Mouse (Mus musculus): Measurements from ENCODE around the gene Zfp799. TPM values are rescaled to one million over a fixed set of nuclear protein-coding genes. Genes with fewer than 3 reads are reported as not detected.
"Not testable (repeated sequence)": the region's sequence is repeated elsewhere in the genome, so short reads cannot be mapped to it uniquely, and the experiment has no call there.

The Zfp799 gene
- 7.0 and 7.9 TPM in 2 replicates for polyA plus RNA-seq (2015; fragmentation: Nextera tagmentation; extraction: Ambion mirVana)

DNA sequence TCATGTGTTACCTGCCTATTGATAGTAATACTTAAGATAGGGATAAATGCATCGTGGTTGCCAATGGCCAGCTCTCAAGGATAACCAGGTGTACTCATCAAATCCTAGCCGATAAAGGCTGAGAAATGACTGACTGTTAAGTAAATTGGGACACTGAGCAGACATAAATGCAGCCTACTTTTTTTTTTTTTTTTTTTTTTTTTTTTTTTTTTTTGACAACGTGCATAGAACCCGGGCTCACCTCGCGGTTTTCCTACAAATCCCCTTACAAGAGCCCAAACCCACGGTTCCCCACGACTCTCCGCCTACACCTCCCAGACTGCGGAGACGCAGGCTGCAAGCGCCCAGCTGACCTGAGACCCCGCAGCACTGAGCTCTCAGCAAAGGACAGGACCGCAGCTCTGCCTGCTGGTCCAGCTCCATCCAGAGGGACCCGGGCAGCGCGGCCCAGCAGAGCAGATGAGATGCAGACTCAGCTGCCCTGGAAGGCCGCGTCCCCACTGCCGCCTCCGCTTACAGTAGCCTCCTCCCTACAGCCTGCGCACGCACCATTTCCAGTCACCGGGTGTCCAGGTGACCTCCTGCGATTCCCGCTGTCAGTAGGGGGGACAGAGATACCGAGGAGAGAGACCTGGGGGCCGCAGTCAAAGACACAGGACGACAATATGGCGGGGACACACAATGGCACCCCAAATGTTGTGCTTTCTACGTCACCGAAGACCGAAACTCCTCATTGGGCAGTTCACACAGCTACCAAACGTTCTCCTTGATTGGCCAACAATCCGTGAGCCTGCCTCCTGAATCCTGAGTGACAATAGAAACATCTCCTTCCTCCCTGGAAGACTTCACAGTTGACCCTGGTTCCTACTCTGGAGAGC is at the start of gene Zfp799:
TSS of gene Zfp799 (minus strand) at position 722 of the 878 bp plus-strand sequence.
- DNase-seq (ENCODE audit: low spot score): peak; percentile 85

DNA sequence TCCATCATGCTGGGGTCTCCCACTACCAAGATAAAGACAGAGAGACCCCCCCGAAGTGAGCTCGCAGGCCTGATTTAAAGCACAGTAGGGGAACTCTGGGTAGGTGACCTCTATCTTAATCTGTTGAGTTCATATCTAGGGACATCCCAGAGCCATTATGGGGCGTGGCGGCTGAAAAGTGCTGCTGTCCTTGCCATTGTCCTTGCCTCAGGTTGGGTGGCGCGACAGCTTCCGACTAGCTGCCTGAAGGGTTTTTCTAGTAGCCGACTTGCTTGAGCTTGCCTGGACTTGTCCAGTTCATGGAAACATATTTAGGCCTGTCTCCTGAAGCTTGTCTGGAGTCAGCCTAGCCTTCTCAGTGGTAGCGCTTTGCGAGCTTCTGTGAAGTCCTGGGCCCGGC is 48.7 kb upstream of the Zfp799 start:
- no peak for DNase-seq (ENCODE audit: low spot score)

DNA sequence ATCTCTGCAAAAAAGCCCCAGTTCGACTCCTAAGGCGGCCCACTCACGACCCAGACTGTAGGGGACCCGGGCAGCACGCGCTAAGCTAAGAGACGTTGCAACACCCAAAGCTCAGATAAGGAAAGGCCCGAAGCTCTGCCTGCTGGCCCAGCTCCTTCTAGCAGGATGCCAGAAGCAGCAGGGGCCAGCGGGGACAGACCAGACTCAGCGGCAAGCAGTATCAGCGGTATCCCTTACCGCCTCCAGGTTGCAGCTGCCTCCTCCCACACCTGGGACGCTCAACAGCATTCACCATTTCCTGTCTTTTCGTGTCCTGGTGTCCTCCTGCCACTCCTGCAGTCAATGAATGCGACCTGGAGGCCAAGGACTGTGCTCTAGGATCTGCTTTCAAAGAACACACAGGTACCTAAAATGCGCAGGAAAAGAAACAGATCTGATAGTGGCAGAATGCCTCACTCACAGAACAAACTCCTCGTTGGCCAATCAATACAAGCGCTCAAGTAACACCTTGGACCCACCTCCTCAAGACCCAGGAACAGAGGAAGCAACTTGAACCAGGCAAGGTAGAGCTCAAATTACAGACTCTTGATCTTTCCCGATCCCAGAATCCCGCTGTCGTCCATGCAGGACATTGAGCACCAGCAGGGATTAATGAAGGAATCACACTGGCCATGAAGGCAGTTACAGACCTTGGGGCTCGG is 47.6 kb upstream of the Zfp799 start:
- DNase-seq (ENCODE audit: low spot score): no peak

DNA sequence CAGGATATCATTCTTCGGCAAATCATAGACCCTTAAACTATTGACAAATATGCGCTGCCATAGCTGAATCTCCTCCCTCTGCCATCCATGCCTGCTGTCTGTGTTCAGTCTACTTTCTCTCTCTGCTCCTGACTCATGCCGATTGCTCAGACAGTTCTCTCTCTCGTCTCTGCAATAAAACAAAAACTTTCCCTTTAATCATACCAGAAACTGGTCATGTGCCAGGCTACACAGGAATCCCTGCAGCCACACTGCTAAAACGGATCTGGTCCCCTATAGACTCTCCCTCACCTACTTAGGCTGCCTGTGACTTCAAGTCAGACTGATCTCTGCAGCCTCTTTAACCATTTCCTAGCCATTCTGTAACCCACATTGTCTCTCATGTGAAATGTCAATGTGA is 42.6 kb upstream of the Zfp799 start:
- no peak for DNase-seq (ENCODE audit: low spot score)

GRCm38 (mm10) chr17:32872091-32872490 is 42.0 kb upstream of the Zfp799 start:
- no peak for DNase-seq (ENCODE audit: low spot score)

DNA sequence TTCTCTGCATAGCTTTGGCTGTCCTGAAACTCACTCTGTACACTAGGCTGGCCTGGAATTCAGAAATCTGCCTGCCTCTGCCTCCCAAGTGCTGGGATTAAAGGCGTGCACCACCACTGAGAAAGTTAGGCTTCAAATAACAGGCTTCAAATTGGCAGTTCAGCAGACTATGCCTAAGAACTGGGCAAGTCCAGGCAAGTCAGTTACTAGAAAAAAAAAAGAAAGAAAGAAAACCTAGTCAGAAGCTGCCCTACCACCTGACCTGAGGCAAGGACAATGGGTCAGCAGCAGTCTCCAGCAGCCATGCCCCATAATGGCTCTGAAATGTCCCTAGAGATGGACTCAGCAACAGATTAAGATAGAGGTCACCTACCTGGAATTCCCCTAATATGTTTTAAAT is 41.4 kb upstream of the Zfp799 start:
- no peak for DNase-seq (ENCODE audit: low spot score)

DNA sequence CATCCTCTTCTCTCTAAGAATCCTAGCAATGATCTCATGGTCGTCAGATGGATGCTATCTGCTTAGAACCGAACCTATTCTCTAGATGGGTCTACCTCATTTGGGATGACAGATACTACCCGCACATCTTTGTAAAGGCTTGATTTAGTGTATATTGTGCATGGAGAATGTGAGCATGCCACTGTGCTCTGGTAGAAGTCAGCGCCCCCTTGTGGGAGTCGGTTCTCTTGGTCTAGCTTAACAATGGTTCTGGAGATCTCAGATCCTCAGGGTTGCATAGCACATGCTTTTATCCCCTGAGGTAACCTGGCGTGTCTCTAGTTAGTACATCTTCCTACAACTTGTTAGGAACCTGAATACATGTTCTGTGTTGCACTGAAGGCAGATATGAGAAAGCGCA is 37.2 kb upstream of the Zfp799 start:
- not testable (repeated sequence) for DNase-seq (ENCODE audit: low spot score)

DNA sequence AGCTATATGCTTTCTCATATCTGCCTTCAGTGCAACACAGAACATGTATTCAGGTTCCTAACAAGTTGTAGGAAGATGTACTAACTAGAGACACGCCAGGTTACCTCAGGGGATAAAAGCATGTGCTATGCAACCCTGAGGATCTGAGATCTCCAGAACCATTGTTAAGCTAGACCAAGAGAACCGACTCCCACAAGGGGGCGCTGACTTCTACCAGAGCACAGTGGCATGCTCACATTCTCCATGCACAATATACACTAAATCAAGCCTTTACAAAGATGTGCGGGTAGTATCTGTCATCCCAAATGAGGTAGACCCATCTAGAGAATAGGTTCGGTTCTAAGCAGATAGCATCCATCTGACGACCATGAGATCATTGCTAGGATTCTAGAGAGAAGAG is 26.7 kb upstream of the Zfp799 start:
- not testable (repeated sequence) for DNase-seq (ENCODE audit: low spot score)

- no peak for DNase-seq (ENCODE audit: low spot score)
Measured at GRCm38 (mm10) chr17:32851581-32851980, 21.5 kb upstream of the Zfp799 start.

- DNase-seq (ENCODE audit: low spot score): no peak
Measured at GRCm38 (mm10) chr17:32841388-32841787, 11.3 kb upstream of the Zfp799 start.

GRCm38 (mm10) chr17:32839083-32839802 is 9.2 kb upstream of the Zfp799 start:
- DNase-seq (ENCODE audit: low spot score): no peak

DNA sequence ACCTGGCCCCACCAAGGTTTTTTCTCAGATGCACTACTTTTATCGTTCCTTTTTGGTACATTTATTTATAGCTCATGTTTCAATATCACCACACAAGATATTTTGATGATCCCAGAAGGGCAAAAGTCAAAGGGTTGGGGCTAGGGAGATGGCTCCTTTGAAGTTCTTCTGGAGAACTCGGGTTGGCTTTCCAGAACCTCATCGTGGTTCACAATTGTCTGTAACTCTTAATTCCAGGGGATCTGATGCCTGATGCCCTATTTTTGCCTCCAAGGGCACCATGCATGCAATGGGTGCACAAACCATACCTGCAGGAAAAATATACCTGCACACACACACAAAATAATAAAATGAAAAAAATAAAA is 339 bp upstream of the Zfp799 start:
- no peak for DNase-seq (ENCODE audit: low spot score)

DNA sequence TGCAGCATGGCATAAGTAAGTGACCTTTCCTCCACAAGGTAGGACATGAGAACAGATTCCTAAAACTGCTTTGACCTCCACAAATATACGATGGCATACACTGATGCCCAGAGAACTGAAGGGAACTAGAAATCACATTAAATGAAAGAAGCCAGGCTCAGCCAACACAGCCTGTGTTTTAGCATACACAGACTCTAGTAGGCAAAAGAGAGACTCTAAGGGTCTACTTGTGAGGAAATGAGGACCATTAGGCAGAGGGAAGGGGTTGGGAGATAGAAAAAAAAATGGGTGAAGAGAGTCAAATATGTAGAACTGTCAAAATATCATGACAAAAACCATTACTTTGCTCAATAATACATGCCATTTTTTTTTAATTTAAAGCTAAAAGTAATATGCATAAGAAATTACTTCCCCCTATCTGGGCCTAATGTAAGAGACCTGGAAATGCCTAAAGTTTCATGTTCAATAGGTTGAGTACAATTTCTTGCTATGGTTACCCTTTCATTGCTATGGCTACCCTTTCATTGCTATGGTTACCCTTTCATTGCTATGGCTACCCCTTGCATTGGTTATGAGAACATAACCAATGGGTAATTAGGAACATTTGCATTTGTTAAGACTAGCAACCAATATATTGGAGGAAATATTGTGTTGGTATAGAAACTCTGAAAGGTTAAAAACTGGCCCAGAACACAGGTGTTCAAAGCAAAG is 13.8 kb downstream of the Zfp799 start:
- no peak for DNase-seq (ENCODE audit: low spot score)

DNA sequence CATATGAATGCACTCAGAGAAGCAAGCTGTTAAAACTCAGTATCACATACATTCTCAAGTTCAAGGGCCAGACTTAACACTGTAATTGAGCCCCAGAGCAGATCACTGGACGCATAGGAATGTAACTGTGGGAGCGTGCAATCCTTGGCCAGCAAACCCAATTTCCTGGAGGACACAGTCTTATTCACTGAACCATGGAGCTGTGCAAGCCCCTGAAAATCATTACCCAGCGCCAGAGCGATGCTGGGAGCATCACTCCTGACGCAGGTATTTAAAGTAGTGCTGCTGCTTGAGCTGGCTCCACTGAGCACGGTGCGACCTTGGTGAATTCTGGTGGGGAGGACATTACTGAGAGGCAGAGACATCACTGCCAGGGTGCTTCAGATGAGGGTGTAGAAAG is 15.9 kb downstream of the Zfp799 start:
- DNase-seq (ENCODE audit: low spot score): no peak

- DNase-seq (ENCODE audit: low spot score): no peak
Measured at GRCm38 (mm10) chr17:32810648-32811047, 19.4 kb downstream of the Zfp799 start.

- DNase-seq (ENCODE audit: low spot score): no peak
Measured at GRCm38 (mm10) chr17:32809544-32810374, 20.3 kb downstream of the Zfp799 start, which contains the start of gene Zfp811. Zfp811 (minus strand) TSS chr17:32809931.

- DNase-seq (ENCODE audit: low spot score): no peak
Measured at GRCm38 (mm10) chr17:32808921-32809320, 21.1 kb downstream of the Zfp799 start.

DNA sequence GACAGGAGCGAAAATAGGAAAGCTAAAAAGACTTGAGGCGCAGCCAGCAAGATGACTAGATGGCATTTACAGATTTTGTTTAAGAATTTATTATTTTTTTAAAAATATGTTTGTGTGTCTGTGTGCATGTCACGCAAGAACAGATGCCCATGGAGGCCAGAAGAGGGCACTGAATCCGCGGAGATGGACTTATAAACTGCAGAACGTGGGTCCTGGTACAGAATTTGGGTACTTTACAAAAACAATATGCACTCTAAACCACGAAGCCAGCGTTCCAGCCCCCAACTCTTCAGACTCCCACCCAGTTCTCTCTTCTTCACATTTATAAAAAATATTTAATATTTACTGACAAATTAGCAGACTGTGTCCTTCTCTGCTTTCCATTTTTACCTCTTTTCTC is 40.8 kb downstream of the Zfp799 start:
- DNase-seq (ENCODE audit: low spot score): no peak

- DNase-seq (ENCODE audit: low spot score): no peak
Measured at GRCm38 (mm10) chr17:32788576-32788975, 41.5 kb downstream of the Zfp799 start.

- DNase-seq (ENCODE audit: low spot score): peak; percentile 90
Measured at GRCm38 (mm10) chr17:32788094-32788559, 41.9 kb downstream of the Zfp799 start, which contains the start of gene Zfp871. Zfp871 (minus strand) TSS chr17:32788287.

All from thymus, postnatal 0 days (tissue).